Mouse (Mus musculus) thymus, adult 2 months (tissue): ENCODE measurements at regions not wholly inside any gene's neighbourhood (a gene's known extent, or its start where the extent isn't known, plus 50 kb on each side); places are given as distances from the start of the nearest gene placed in this dataset.

Source experiments
- CTCF ChIP-seq: fragments of 200-500 bp; IDR thresholded peaks from 2 replicates; pipeline ENCODE4 v1.5.1; 2012; ENCODE audit warnings: mild to moderate bottlenecking, control low read depth, low read length, moderate library complexity, borderline replicate concordance; ENCODE audit not compliant: control insufficient read depth, poor library complexity, insufficient read depth; ENCODE audit errors: extremely low read depth
- POLR2A ChIP-seq: fragments of 200-500 bp; IDR thresholded peaks from 2 replicates; pipeline ENCODE4 v1.6.1; 2012; ENCODE audit warnings: mild to moderate bottlenecking, low read length, control low read depth, moderate library complexity; ENCODE audit not compliant: control insufficient read depth, poor library complexity, insufficient read depth; ENCODE audit errors: extremely low read depth

DNA sequence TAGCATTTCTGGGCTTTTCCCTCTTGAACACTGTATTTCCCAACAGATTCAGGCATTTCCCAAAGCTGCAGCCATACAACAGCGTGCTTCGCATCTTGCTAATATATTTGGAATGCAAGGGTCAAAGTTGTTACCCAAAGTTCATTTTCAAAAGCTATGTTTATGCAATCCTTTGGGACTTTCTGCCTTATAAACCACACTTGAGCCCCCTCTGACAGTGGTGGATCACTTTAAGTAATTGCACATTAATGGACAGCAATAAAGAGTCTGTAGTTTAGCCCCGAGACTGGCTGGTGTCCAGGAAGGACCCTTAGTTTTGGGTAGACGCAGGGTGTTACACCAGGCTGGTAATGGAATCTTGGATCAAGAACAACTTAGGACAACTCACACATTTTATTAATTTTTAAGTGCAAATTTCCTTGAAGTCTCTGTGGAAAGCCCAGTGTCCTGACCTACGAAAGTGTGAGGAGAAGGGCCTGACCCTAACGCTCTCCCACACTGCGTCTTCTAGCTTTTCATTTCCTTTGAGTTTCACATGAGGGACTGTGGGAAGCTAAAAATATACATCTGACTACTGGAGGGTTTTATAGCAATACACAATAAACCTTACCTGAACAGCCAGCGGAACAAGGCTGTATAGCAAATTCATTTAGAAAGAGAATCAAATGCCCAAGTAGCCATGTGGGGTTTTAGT lies 185.0 kb upstream of the Cnr1 start:
- TF ChIP-seq POLR2A: no peak
- no peak for TF ChIP-seq CTCF
